Mouse (Mus musculus) megakaryocyte, embryonic 14.5 days (primary cell): Measurements from ENCODE around the gene Zfp710.

Experiments used
- FLI1 ChIP-seq: IDR thresholded peaks from 2 replicates; pipeline ENCODE4 v1.6.1; 2012; ENCODE audit warnings: low read length, inconsistent platforms, mixed read lengths
- GATA1 ChIP-seq: IDR thresholded peaks from 3 replicates; pipeline ENCODE4 v1.6.1; 2012; ENCODE audit warnings: mixed read lengths, low read length, inconsistent platforms, borderline replicate concordance

GRCm38 (mm10) chr7:80098389-80098976 is 73.9 kb downstream of the Zfp710 start:
- no peak for TF ChIP-seq GATA1
- TF ChIP-seq FLI1, result no peak
